In the genomic region with DNA sequence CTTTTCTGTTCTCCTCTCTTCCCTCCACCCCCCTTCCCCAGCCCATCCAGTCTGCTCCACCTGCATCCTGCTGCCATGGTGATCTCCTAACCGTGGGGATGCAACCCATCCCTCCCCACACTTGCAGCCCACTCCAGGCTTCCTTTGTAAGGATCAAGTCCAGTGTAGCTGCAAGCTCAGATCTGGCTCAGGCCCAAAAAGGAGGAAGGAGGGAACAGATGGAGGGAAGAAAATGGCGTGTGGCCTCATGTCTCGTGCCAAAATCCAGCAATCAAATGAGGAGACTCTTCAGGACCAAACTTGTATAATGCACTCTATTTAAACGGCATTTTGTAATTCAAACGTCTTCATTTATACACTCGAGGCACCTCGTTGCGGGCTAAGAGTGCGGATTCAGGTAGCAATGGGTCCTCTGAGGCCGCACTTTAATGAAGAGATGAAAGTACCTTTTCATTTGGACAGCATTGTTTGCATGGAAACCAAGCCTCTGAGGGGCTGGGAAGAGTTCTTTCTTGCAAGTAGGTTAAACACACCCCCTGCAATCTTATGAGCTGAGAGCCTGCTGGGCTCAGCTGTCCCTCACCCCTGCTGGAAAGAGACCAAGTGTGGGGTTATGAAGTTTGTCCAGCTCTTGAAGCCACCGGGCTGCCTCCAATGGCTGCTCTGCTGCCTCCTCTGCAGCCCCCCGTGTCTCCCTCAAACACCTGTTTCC, we compare ENCODE assay signal across 8 mouse cellular contexts.
DNase-seq lines count a peak whose midpoint lies in the region; ATAC-seq lines count a peak whose summit lies in the region.
"Had no signal": no experiment of that assay in that cellular context is flagged by ENCODE, and none has a peak within 500 bp of the region (broad histone marks: within the 10 kb centered on the region; RNA-seq: fewer than 3 reads in every experiment).

No protein-coding gene starts in this region.

- 27% methylated on average over 12 of the region's 12 CpGs for WGBS in lung, embryonic 16.5 days
- 48% methylated on average over 12 of the region's 12 CpGs for WGBS in forebrain, embryonic 12.5 days

- H3K27me3 ChIP-seq in lung, embryonic 16.5 days (ENCODE audit: control insufficient read depth, insufficient read depth, low read depth, low read length), result no peaks in the 10 kb centered on the region
- H3K27me3 ChIP-seq in forebrain, embryonic 12.5 days, result peaks cover 11% of the 10 kb centered on the region

- H3K4me3 ChIP-seq in lung, embryonic 16.5 days (ENCODE audit: low read length), result no peak overlapping the region
- H3K4me3 ChIP-seq in forebrain, embryonic 12.5 days (replicated peaks), result no peak overlapping the region

- H3K4me1 ChIP-seq in lung, embryonic 16.5 days (replicated peaks; ENCODE audit: control insufficient read depth, insufficient read depth, low read length), result peaks cover 17% of the 10 kb centered on the region
- H3K4me1 ChIP-seq in forebrain, embryonic 12.5 days, result peaks cover 19% of the 10 kb centered on the region

- no peaks in the 10 kb centered on the region for H3K9me3 ChIP-seq in lung, embryonic 16.5 days (ENCODE audit: control insufficient read depth, low read length)
- no peaks in the 10 kb centered on the region for H3K9me3 ChIP-seq in forebrain, embryonic 12.5 days

- H3K27ac ChIP-seq in lung, embryonic 16.5 days (ENCODE audit: low read length), result no peak overlapping the region
- H3K27ac ChIP-seq in forebrain, embryonic 12.5 days, result peak overlapping the region; percentile 59

- H3K4me2 ChIP-seq in lung, embryonic 16.5 days (ENCODE audit: low read depth, low read length), result peak overlapping the region; percentile 11
- no peak overlapping the region for H3K4me2 ChIP-seq in forebrain, embryonic 12.5 days

- intact Hi-C loops in left cerebral cortex, postnatal 4 days (cut with DNase I), result no loop called here

- H3K36me3 ChIP-seq in lung, embryonic 16.5 days (ENCODE audit: control insufficient read depth, insufficient read depth, low read length), result no peaks in the 10 kb centered on the region
- H3K36me3 ChIP-seq in forebrain, embryonic 12.5 days (replicated peaks), result no peaks in the 10 kb centered on the region

- ATAC-seq in lung, embryonic 16.5 days (ENCODE audit: low read depth), result peak; percentile 80
- ATAC-seq in forebrain, embryonic 12.5 days (ENCODE audit: low FRiP score), result peak; percentile 49; the same call in 1 of the 2 replicates

- DNase-seq in lung, adult 18-20 months, result no peak
- peak; percentile 85 for DNase-seq in left cerebral cortex, postnatal 4 days
- DNase-seq in right cerebral cortex, postnatal 14 days, result peak; percentile 66
- DNase-seq in kidney, adult 11 months, result no peak
- no peak for DNase-seq in gastrocnemius, postnatal 25 days
- DNase-seq: thymus, postnatal 36 days had no signal

- H3K9ac ChIP-seq in lung, embryonic 16.5 days (ENCODE audit: low read length), result no peak overlapping the region
- no peak overlapping the region for H3K9ac ChIP-seq in forebrain, embryonic 12.5 days

Comparison
In these comparisons a context has a peak if more than half of its experiments do, and no peak if none do; other contexts are left out.
1. DNase-seq: peak in left cerebral cortex, postnatal 4 days (single experiment) and right cerebral cortex, postnatal 14 days (single experiment); none in lung, adult 18-20 months (0 of 2), kidney, adult 11 months (single experiment) and gastrocnemius, postnatal 25 days (single experiment).